Mouse (Mus musculus) ES-E14 (cell line): ENCODE results near the gene Gldc. TPM values are rescaled to one million over a fixed set of nuclear protein-coding genes. Genes with fewer than 3 reads are reported as not detected.

Experiments used
- DNase-seq: peaks from one replicate; pipeline ENCODE4 v3.0.0-alpha.2; 2013; ENCODE audit warnings: low read depth, low spot score
- H3K27ac ChIP-seq: 2 replicates; pipeline ENCODE4 v1.5.1; 2012; ENCODE audit warnings: low read depth, mild to moderate bottlenecking, low read length, moderate library complexity, mixed read lengths; ENCODE audit not compliant: poor library complexity, insufficient read depth, severe bottlenecking
- H3K36me3 ChIP-seq: 2 replicates; pipeline ENCODE4 v1.6.1; 2012; ENCODE audit warnings: mild to moderate bottlenecking, low read length, moderate library complexity, mixed read lengths; ENCODE audit not compliant: control insufficient read depth, poor library complexity, insufficient read depth, severe bottlenecking
- H3K4me1 ChIP-seq, 2 experiments: fragments of 150-350 bp in 1 of 2; sonication (generic) in 1 of 2; 2 replicates each; pipeline ENCODE4 v1.6.1; 2012; ENCODE audit warnings: low read length in 2 of 2, mild to moderate bottlenecking in 1 of 2, mixed read lengths in 1 of 2; ENCODE audit not compliant: control insufficient read depth in 2 of 2, insufficient read depth in 2 of 2, poor library complexity in 1 of 2
- H3K4me3 ChIP-seq, 2 experiments: fragments of 150-350 bp in 1 of 2; sonication (generic) in 1 of 2; 2 replicates each; pipeline ENCODE4 v1.5.1; 2012; ENCODE audit warnings: low read length in 2 of 2, low read depth in 1 of 2, mild to moderate bottlenecking in 1 of 2, mixed read lengths in 1 of 2; ENCODE audit not compliant: insufficient read depth in 1 of 2, poor library complexity in 1 of 2, severe bottlenecking in 1 of 2
- H3K9ac ChIP-seq: 2 replicates; pipeline ENCODE4 v1.6.1; 2012; ENCODE audit warnings: low read depth, mild to moderate bottlenecking, low read length, mixed read lengths; ENCODE audit not compliant: poor library complexity, insufficient read depth, severe bottlenecking
- H3K9me3 ChIP-seq: fragments of 150-350 bp; sonication (generic); 2 replicates; pipeline ENCODE4 v1.6.1; 2012; ENCODE audit warnings: low read depth, mild to moderate bottlenecking, low read length; ENCODE audit not compliant: control insufficient read depth, insufficient read depth
- CHD2 ChIP-seq: IDR thresholded peaks from 2 replicates; pipeline ENCODE4 v1.6.1; 2014; ENCODE audit warnings: mild to moderate bottlenecking, low read depth, low read length, inconsistent platforms
- HCFC1 ChIP-seq: IDR thresholded peaks from 2 replicates; pipeline ENCODE4 v1.6.1; 2012; ENCODE audit warnings: low read length, inconsistent platforms, borderline replicate concordance; ENCODE audit not compliant: insufficient read depth
- MAFK ChIP-seq: IDR thresholded peaks from 2 replicates; pipeline ENCODE4 v1.6.1; 2014; ENCODE audit warnings: mild to moderate bottlenecking, low read depth, low read length, inconsistent platforms; ENCODE audit not compliant: insufficient read depth
- ZC3H11A ChIP-seq: IDR thresholded peaks from 2 replicates; pipeline ENCODE4 v1.6.1; 2012; ENCODE audit warnings: low read depth, mild to moderate bottlenecking, inconsistent platforms, low read length, borderline replicate concordance
- ZNF384 ChIP-seq: IDR thresholded peaks from 2 replicates; pipeline ENCODE4 v1.6.1; 2012; ENCODE audit warnings: low read depth, low read length, inconsistent platforms
- in situ Hi-C, 2 experiments: fragments of 600-800 bp; cut with MboI; formaldehyde crosslinking; loops; one replicate each; pipeline ENCODE4 v1.15.1; 2025; ENCODE audit warnings: low sequenced_read_pairs in 2 of 2, inconsistent platforms in 1 of 2; ENCODE audit not compliant: unreplicated experiment in 2 of 2
- total RNA-seq: library from RNA; depleted of rRNA; stranded (reverse); fragments of 300-350 nt; gene quantifications from 2 replicates; pipeline ENCODE4 v1.2.3, GENCODE M21; 2012

Gldc gene
- total RNA-seq, 1 experiment = 188 TPM

DNA sequence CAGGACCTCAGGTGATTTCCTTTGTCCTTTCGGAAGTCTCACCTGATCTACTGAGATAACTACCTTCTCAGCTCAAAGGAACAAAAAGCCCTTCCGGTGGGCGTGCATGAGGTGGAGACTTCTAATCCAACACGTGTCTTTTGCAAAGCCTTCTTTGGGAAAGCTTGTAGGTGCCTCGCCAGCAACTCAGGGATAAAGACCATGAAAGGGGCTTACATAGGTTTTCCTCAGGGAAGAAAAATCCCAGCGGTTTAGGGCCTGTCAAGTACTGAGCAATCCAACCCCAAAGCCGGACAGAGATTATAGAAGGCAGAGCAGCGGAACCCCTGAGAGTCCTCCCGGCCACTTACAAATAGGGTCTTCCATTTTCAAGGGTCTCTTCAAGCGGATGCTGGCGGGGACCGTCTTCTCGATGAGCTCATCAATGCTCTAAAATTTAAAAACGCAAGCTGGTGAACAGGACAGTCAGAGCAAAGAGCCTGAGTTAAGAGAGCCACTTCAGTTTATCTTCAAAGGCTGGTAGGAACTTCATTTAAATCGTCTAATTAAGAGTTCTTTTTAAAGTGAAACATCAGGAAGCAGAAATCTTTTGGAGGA is 1.1 kb downstream of the Gldc start:
- Histone ChIP-seq H3K36me3 (peaks cover 15% of the 10 kb centered on the region), H3K9ac (peak overlapping the region; percentile 95), H3K9me3 (no peaks in the 10 kb centered on the region), H3K4me1 (peaks cover 5 to 11% of the 10 kb centered on the region in 2 experiments; a peak in 2 of 4 replicates), H3K27ac (no peak overlapping the region; the same call in 1 of the 2 replicates), H3K4me3 (peak overlapping the region; percentile 84 to 99)
- in situ Hi-C loops = no loop called here
- TF ChIP-seq CHD2 = no peak
- no peak for DNase-seq

GRCm38 (mm10) chr19:30171346-30172055 is 3.7 kb downstream of the Gldc start:
- no peak for DNase-seq
- Histone ChIP-seq H3K9ac (no peak overlapping the region), H3K36me3 (peaks cover 26% of the 10 kb centered on the region), H3K4me1 (peaks cover 5 to 13% of the 10 kb centered on the region in 2 experiments; a peak in 2 of 4 replicates), H3K4me3 (peak overlapping the region in 1 of 2 experiments; percentile 39; a peak in 2 of 4 replicates), H3K27ac (no peak overlapping the region), H3K9me3 (no peaks in the 10 kb centered on the region)
- in situ Hi-C loops = no loop called here
- TF ChIP-seq CHD2 (no peak), ZC3H11A (no peak), ZNF384 (no peak), MAFK (no peak), HCFC1 (no peak)

DNA sequence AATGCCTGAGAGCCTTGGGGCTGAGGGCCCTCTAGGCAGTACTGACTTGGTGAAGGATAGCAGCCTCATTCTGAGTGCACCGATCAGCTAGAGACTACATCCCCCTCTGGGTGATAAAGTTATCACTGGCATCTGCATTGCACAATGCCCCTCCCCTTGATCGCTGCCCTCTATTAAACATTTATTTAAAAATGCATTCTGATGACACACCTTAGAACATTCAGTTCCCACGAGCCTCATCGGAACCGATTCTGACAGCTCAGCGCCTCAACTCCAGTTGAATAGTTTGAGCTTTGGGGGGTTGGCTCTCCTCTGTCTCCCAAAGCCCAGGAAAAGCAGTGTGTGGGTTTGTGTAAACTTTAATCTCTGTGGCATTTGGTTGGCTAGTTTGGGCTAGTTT is 4.9 kb downstream of the Gldc start:
- H3K4me3 ChIP-seq = no peak overlapping the region
- in situ Hi-C loops = no loop called here
- peaks cover 5 to 11% of the 10 kb centered on the region in 2 experiments; a peak in 2 of 4 replicates for H3K4me1 ChIP-seq
- peaks cover 26% of the 10 kb centered on the region for H3K36me3 ChIP-seq
- H3K9me3 ChIP-seq = no peaks in the 10 kb centered on the region
- no peak for TF ChIP-seq ZC3H11A
- no peak for TF ChIP-seq HCFC1
- TF ChIP-seq MAFK = no peak
- TF ChIP-seq CHD2 = no peak
- no peak for TF ChIP-seq ZNF384
- no peak for DNase-seq
- H3K27ac ChIP-seq = no peak overlapping the region
- no peak overlapping the region for H3K9ac ChIP-seq

DNA sequence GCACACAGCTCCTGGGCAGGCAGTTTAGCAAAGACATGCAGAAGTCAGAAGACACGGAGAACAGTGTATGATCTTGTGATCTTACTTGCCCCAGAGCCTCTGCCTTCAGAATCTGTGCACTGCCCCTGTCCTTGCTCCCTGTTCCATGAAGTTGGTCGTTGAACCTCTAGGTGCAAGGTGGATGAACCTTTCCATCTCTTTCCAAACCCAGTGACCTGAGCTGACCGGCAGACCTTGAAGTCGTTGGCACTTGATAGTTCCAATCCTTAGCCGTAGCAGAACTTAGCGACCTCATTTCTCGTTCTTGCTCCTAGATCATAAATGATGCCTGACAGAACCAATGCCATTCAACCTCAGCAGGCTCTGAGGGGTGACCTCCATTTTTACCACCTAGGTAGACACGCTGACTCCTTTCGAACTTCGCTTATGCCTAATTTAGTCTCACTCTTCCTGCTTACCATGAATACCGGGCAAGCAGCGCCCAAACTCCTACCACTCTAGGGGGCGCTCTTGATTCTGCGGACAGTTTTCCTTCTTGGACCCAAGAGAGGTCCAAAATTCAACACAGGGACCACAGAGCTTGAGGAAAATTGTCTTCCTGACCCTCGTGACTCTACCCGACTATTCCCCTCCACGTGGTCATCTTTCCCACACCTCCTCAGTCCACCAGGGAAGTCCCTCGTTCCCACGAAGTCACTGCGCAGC is 8.3 kb downstream of the Gldc start:
- Histone ChIP-seq H3K4me3 (no peak overlapping the region), H3K4me1 (peaks cover 5 to 9% of the 10 kb centered on the region in 2 experiments; a peak in 2 of 4 replicates), H3K9ac (no peak overlapping the region), H3K9me3 (no peaks in the 10 kb centered on the region), H3K27ac (no peak overlapping the region), H3K36me3 (peaks cover 26% of the 10 kb centered on the region)
- DNase-seq = no peak
- TF ChIP-seq CHD2 = no peak
- TF ChIP-seq HCFC1 = no peak
- in situ Hi-C loops = no loop called here
